9 mouse cellular contexts compared by ENCODE assay signal in genomic region chr17:33757231-33757630, GRCm38 (mm10). TPM values are rescaled to one million over a fixed set of nuclear protein-coding genes. Genes with fewer than 3 reads are reported as not detected.
DNase-seq lines count a peak whose midpoint lies in the region; ATAC-seq lines count a peak whose summit lies in the region.
"Had no signal": no experiment of that assay in that cellular context is flagged by ENCODE, and none has a peak within 500 bp of the region (broad histone marks: within the 10 kb centered on the region; RNA-seq: fewer than 3 reads in every experiment).

No protein-coding gene starts in this region.

- 76% methylated on average over 4 of the region's 4 CpGs for WGBS in hindbrain, embryonic 11.5 days
- WGBS in hindbrain, embryonic 10.5 days, result 77% methylated on average over 4 of the region's 4 CpGs
- WGBS in heart, embryonic 11.5 days (ENCODE audit: insufficient replicate concordance), result 46% methylated on average over 4 of the region's 4 CpGs
- WGBS in limb, embryonic 13.5 days, result 57% methylated on average over 4 of the region's 4 CpGs

- H3K4me3 ChIP-seq in hindbrain, embryonic 11.5 days (ENCODE audit: low read depth, low read length), result no peak overlapping the region
- no peak overlapping the region for H3K4me3 ChIP-seq in hindbrain, embryonic 10.5 days
- no peak overlapping the region for H3K4me3 ChIP-seq in heart, embryonic 11.5 days (ENCODE audit: low read depth, low read length)
- no peak overlapping the region for H3K4me3 ChIP-seq in limb, embryonic 13.5 days
- H3K4me3 ChIP-seq: hindbrain, embryonic 15.5 days had no signal

- no peak overlapping the region; the same call in 1 of the 2 replicates for H3K9ac ChIP-seq in hindbrain, embryonic 11.5 days (ENCODE audit: low read depth, low read length)
- no peak overlapping the region for H3K9ac ChIP-seq in heart, embryonic 11.5 days (ENCODE audit: low read depth, low read length)
- H3K9ac ChIP-seq in limb, embryonic 13.5 days, result peak overlapping the region; percentile 19; the same call in 1 of the 2 replicates
- H3K9ac ChIP-seq: hindbrain, embryonic 15.5 days had no signal

- no peaks in the 10 kb centered on the region for H3K36me3 ChIP-seq in hindbrain, embryonic 11.5 days (ENCODE audit: control insufficient read depth, insufficient read depth, low read length)
- H3K36me3 ChIP-seq in hindbrain, embryonic 10.5 days, result peaks cover 40% of the 10 kb centered on the region
- H3K36me3 ChIP-seq in heart, embryonic 11.5 days (ENCODE audit: control insufficient read depth, insufficient read depth, low read length), result no peaks in the 10 kb centered on the region
- peaks cover 16% of the 10 kb centered on the region for H3K36me3 ChIP-seq in limb, embryonic 13.5 days
- H3K36me3 ChIP-seq: hindbrain, embryonic 15.5 days had no signal

- ATAC-seq in hindbrain, embryonic 11.5 days (ENCODE audit: low FRiP score), result no peak
- ATAC-seq in heart, embryonic 11.5 days (replicated peaks; ENCODE audit: insufficient number of reproducible peaks, low FRiP score, low TSS enrichment), result no peak
- no peak for ATAC-seq in limb, embryonic 13.5 days (ENCODE audit: low FRiP score, low read depth)

- H3K9me3 ChIP-seq in hindbrain, embryonic 11.5 days (ENCODE audit: control insufficient read depth, low read length), result no peaks in the 10 kb centered on the region
- no peaks in the 10 kb centered on the region for H3K9me3 ChIP-seq in hindbrain, embryonic 10.5 days
- no peaks in the 10 kb centered on the region for H3K9me3 ChIP-seq in heart, embryonic 11.5 days (replicated peaks; ENCODE audit: control insufficient read depth, low read length)
- H3K9me3 ChIP-seq in limb, embryonic 13.5 days, result no peaks in the 10 kb centered on the region
- H3K9me3 ChIP-seq: hindbrain, embryonic 15.5 days had no signal

- H3K27ac ChIP-seq in hindbrain, embryonic 11.5 days (ENCODE audit: low read depth, low read length), result 0 out of 2 replicates have a peak overlapping the region, but pooled peaks have one; percentile 24
- no peak overlapping the region for H3K27ac ChIP-seq in hindbrain, embryonic 10.5 days
- no peak overlapping the region for H3K27ac ChIP-seq in heart, embryonic 11.5 days (ENCODE audit: low read depth, low read length)
- no peak overlapping the region for H3K27ac ChIP-seq in limb, embryonic 13.5 days

- no peak overlapping the region for H3K4me2 ChIP-seq in hindbrain, embryonic 11.5 days (replicated peaks; ENCODE audit: low read depth, low read length)
- peak overlapping the region; percentile 32; the same call in 1 of the 2 replicates for H3K4me2 ChIP-seq in heart, embryonic 11.5 days
- H3K4me2 ChIP-seq in limb, embryonic 13.5 days (replicated peaks), result peak overlapping the region; percentile 14

- no peaks in the 10 kb centered on the region for H3K27me3 ChIP-seq in hindbrain, embryonic 11.5 days (ENCODE audit: control insufficient read depth, insufficient read depth, low read length)
- H3K27me3 ChIP-seq in hindbrain, embryonic 10.5 days (ENCODE audit: insufficient read depth, poor library complexity, severe bottlenecking), result no peaks in the 10 kb centered on the region
- no peaks in the 10 kb centered on the region for H3K27me3 ChIP-seq in heart, embryonic 11.5 days (ENCODE audit: control insufficient read depth, insufficient read depth, low read length)
- no peaks in the 10 kb centered on the region for H3K27me3 ChIP-seq in limb, embryonic 13.5 days
- H3K27me3 ChIP-seq: hindbrain, embryonic 15.5 days had no signal

- intact Hi-C loops in left cerebral cortex, postnatal 36 days (cut with DNase I), result loop anchor here (2.0 kb wide), 1 partner anchor 38 kb away; the partner anchor contains the start of gene March2

- DNase-seq in hindbrain, embryonic 11.5 days (ENCODE audit: low spot score), result no peak
- DNase-seq in hindbrain, embryonic 10.5 days (ENCODE audit: low spot score), result no peak
- DNase-seq in adrenal gland, postnatal 14 days, result peak; percentile 75
- DNase-seq in embryo, embryonic 11 days, result no peak
- no peak for DNase-seq in B cell, adult 2 months
- no peak for DNase-seq in left cerebral cortex, postnatal 36 days (ENCODE audit: low spot score in 2 of 2)

- H3K4me1 ChIP-seq in hindbrain, embryonic 11.5 days (replicated peaks; ENCODE audit: control insufficient read depth, insufficient read depth, low read length), result peaks cover 6% of the 10 kb centered on the region; the same call in 1 of the 2 replicates
- peaks cover 46% of the 10 kb centered on the region for H3K4me1 ChIP-seq in hindbrain, embryonic 10.5 days (replicated peaks)
- H3K4me1 ChIP-seq in heart, embryonic 11.5 days (ENCODE audit: control insufficient read depth, insufficient read depth, low read length), result peaks cover 30% of the 10 kb centered on the region
- peaks cover 62% of the 10 kb centered on the region for H3K4me1 ChIP-seq in limb, embryonic 13.5 days

RNA-seq across cellular contexts. Expression of gene Rab11b, which starts 3.1 kb away (rescaled TPM):
- 334 and 359 TPM in 2 replicates for polyA plus RNA-seq in hindbrain, embryonic 11.5 days (2014; fragmentation: Nextera tagmentation; extraction: Ambion mirVana)
- polyA plus RNA-seq in hindbrain, embryonic 10.5 days (2016; fragmentation: Nextera tagmentation; extraction: Ambion mirVana), result 367 and 495 TPM in 2 replicates
- 217 and 242 TPM in 2 replicates for total RNA-seq in adrenal gland, postnatal 14 days (2021)
- 254 and 285 TPM in 2 replicates for polyA plus RNA-seq in heart, embryonic 11.5 days (2014; fragmentation: Nextera tagmentation; extraction: Ambion mirVana)
- 325 and 332 TPM in 2 replicates for polyA plus RNA-seq in limb, embryonic 13.5 days (2015; fragmentation: Nextera tagmentation; extraction: Ambion mirVana)
- total RNA-seq in left cerebral cortex, postnatal 36 days (2021), result 100 to 1,000 TPM; 328 to 372 TPM

RNA-seq across cellular contexts. Expression of gene Angptl4, which starts 24.4 kb away (rescaled TPM):
- 22.0 and 22.5 TPM in 2 replicates for polyA plus RNA-seq in hindbrain, embryonic 11.5 days (2014; fragmentation: Nextera tagmentation; extraction: Ambion mirVana)
- polyA plus RNA-seq in hindbrain, embryonic 10.5 days (2016; fragmentation: Nextera tagmentation; extraction: Ambion mirVana), result 23.4 and 25.9 TPM in 2 replicates
- 121 and 189 TPM in 2 replicates for total RNA-seq in adrenal gland, postnatal 14 days (2021)
- polyA plus RNA-seq in heart, embryonic 11.5 days (2014; fragmentation: Nextera tagmentation; extraction: Ambion mirVana), result 7.6 and 10.5 TPM in 2 replicates
- polyA plus RNA-seq in limb, embryonic 13.5 days (2015; fragmentation: Nextera tagmentation; extraction: Ambion mirVana), result 53.8 and 55.9 TPM in 2 replicates
- 1 to 10 TPM; 3.3 to 4.8 TPM for total RNA-seq in left cerebral cortex, postnatal 36 days (2021)

RNA-seq across cellular contexts. Expression of gene March2, which starts 38.8 kb away (rescaled TPM):
- polyA plus RNA-seq in hindbrain, embryonic 11.5 days (2014; fragmentation: Nextera tagmentation; extraction: Ambion mirVana), result 40.2 and 45.4 TPM in 2 replicates
- 36.7 and 45.4 TPM in 2 replicates for polyA plus RNA-seq in hindbrain, embryonic 10.5 days (2016; fragmentation: Nextera tagmentation; extraction: Ambion mirVana)
- 119 and 133 TPM in 2 replicates for total RNA-seq in adrenal gland, postnatal 14 days (2021)
- 73.6 and 83.2 TPM in 2 replicates for polyA plus RNA-seq in heart, embryonic 11.5 days (2014; fragmentation: Nextera tagmentation; extraction: Ambion mirVana)
- 49.3 and 50.9 TPM in 2 replicates for polyA plus RNA-seq in limb, embryonic 13.5 days (2015; fragmentation: Nextera tagmentation; extraction: Ambion mirVana)
- 10 to 100 TPM; 90.2 to 97.0 TPM for total RNA-seq in left cerebral cortex, postnatal 36 days (2021)

RNA-seq across cellular contexts. Expression of gene Kank3, which starts 53.1 kb away (rescaled TPM):
- 22.7 and 30.1 TPM in 2 replicates for polyA plus RNA-seq in hindbrain, embryonic 11.5 days (2014; fragmentation: Nextera tagmentation; extraction: Ambion mirVana)
- polyA plus RNA-seq in hindbrain, embryonic 10.5 days (2016; fragmentation: Nextera tagmentation; extraction: Ambion mirVana), result 26.2 and 28.5 TPM in 2 replicates
- total RNA-seq in adrenal gland, postnatal 14 days (2021), result 92.4 and 108 TPM in 2 replicates
- polyA plus RNA-seq in heart, embryonic 11.5 days (2014; fragmentation: Nextera tagmentation; extraction: Ambion mirVana), result 30.1 and 43.2 TPM in 2 replicates
- 27.6 and 29.1 TPM in 2 replicates for polyA plus RNA-seq in limb, embryonic 13.5 days (2015; fragmentation: Nextera tagmentation; extraction: Ambion mirVana)
- total RNA-seq in left cerebral cortex, postnatal 36 days (2021), result 10 to 100 TPM; 27.0 to 44.8 TPM
